Mouse (Mus musculus) cerebellum, postnatal 14 days (tissue): ENCODE measurements around the gene Vgll4.
A peak's percentile ranks its signal among the peaks of the same experiment; 100 is the strongest.

Experiments
- DNase-seq, 2 experiments: peaks; one replicate each; pipeline ENCODE4 v3.0.0; 2021; ENCODE audit warnings: mixed read lengths in 2 of 2

Gene Vgll4

GRCm38 (mm10) chr6:114866619-114867018, 103.2 kb downstream of the Vgll4 start:
- no peak for DNase-seq

- DNase-seq, result no peak
Measured at GRCm38 (mm10) chr6:114866078-114866477, 103.7 kb downstream of the Vgll4 start.

- DNase-seq, result no peak
Measured at GRCm38 (mm10) chr6:114864421-114864820, 105.4 kb downstream of the Vgll4 start.

GRCm38 (mm10) chr6:114863501-114863900, 106.3 kb downstream of the Vgll4 start:
- DNase-seq, result peak in 1 of 2 experiments; percentile 52

GRCm38 (mm10) chr6:114862046-114862445, 107.7 kb downstream of the Vgll4 start:
- peak in 1 of 2 experiments; percentile 39 for DNase-seq

GRCm38 (mm10) chr6:114861591-114861990, 108.2 kb downstream of the Vgll4 start:
- peak; percentile 55 to 63 for DNase-seq

GRCm38 (mm10) chr6:114860677-114861568, 108.9 kb downstream of the Vgll4 start:
- DNase-seq, result no peak

- DNase-seq, result no peak
Measured at GRCm38 (mm10) chr6:114858722-114859053, 111.1 kb downstream of the Vgll4 start.

GRCm38 (mm10) chr6:114857996-114858721, 111.6 kb downstream of the Vgll4 start:
- no peak for DNase-seq

- no peak for DNase-seq
Measured at GRCm38 (mm10) chr6:114856501-114856900, 113.3 kb downstream of the Vgll4 start.

- DNase-seq, result no peak
Measured at GRCm38 (mm10) chr6:114855644-114856043, 114.2 kb downstream of the Vgll4 start.

- DNase-seq, result no peak
Measured at GRCm38 (mm10) chr6:114854368-114854767, 115.4 kb downstream of the Vgll4 start.

GRCm38 (mm10) chr6:114852739-114853138, 117.1 kb downstream of the Vgll4 start:
- no peak for DNase-seq

- DNase-seq, result no peak
Measured at GRCm38 (mm10) chr6:114851688-114852087, 118.1 kb downstream of the Vgll4 start.

- no peak for DNase-seq
Measured at GRCm38 (mm10) chr6:114849787-114850186, 120.0 kb downstream of the Vgll4 start.

GRCm38 (mm10) chr6:114848761-114849160, 121.0 kb downstream of the Vgll4 start:
- no peak for DNase-seq

GRCm38 (mm10) chr6:114847582-114848174, 122.1 kb downstream of the Vgll4 start:
- DNase-seq, result no peak

- no peak for DNase-seq
Measured at GRCm38 (mm10) chr6:114846153-114846772, 123.5 kb downstream of the Vgll4 start.

- DNase-seq, result no peak
Measured at GRCm38 (mm10) chr6:114842863-114843262, 126.9 kb downstream of the Vgll4 start.

GRCm38 (mm10) chr6:114842131-114842530, 127.7 kb downstream of the Vgll4 start:
- DNase-seq, result no peak

GRCm38 (mm10) chr6:114840012-114840411, 129.8 kb downstream of the Vgll4 start:
- DNase-seq, result no peak

- no peak for DNase-seq
Measured at GRCm38 (mm10) chr6:114838872-114839271, 130.9 kb downstream of the Vgll4 start.

GRCm38 (mm10) chr6:114836433-114836832, 133.4 kb downstream of the Vgll4 start:
- DNase-seq, result no peak
